Mouse (Mus musculus): Measurements from ENCODE around the gene Smagp.

- TF ChIP-seq CTCF (IDR thresholded peaks at IDR 0.05; ENCODE audit: borderline replicate concordance, insufficient read depth, low read depth, low read length) (no peak), POLR2A (IDR thresholded peaks at IDR 0.05; ENCODE audit: borderline replicate concordance, insufficient read depth, low read length) (no peak)
These were observed 61.4 kb downstream of the Smagp start for GRCm38 (mm10) chr15:100575366-100575765.

Measured in cerebellum, adult 2 months (tissue).